Mouse (Mus musculus): Measurements from ENCODE around the gene Akap8.

Akap8 gene

GRCm38 (mm10) chr17:32319950-32320349 lies 1.1 kb downstream of the Akap8 start:
- no peak for TF ChIP-seq GATA4 (IDR thresholded peaks at IDR 0.05; ENCODE audit: insufficient replicate concordance, low read length)

GRCm38 (mm10) chr17:32317708-32318107 lies 3.3 kb downstream of the Akap8 start:
- no peak for TF ChIP-seq GATA4 (IDR thresholded peaks at IDR 0.05; ENCODE audit: insufficient replicate concordance, low read length)

- TF ChIP-seq GATA4 (IDR thresholded peaks at IDR 0.05; ENCODE audit: insufficient replicate concordance, low read length), result no peak
Measured at GRCm38 (mm10) chr17:32317032-32317431, 4.0 kb downstream of the Akap8 start.

- no peak for TF ChIP-seq GATA4 (IDR thresholded peaks at IDR 0.05; ENCODE audit: insufficient replicate concordance, low read length)
Measured at GRCm38 (mm10) chr17:32315560-32315959, 5.5 kb downstream of the Akap8 start.

- no peak for TF ChIP-seq GATA4 (IDR thresholded peaks at IDR 0.05; ENCODE audit: insufficient replicate concordance, low read length)
Measured at GRCm38 (mm10) chr17:32313892-32314291, 7.1 kb downstream of the Akap8 start.

- TF ChIP-seq GATA4 (IDR thresholded peaks at IDR 0.05; ENCODE audit: insufficient replicate concordance, low read length), result no peak
Measured at GRCm38 (mm10) chr17:32312801-32313200, 8.2 kb downstream of the Akap8 start.

GRCm38 (mm10) chr17:32307963-32308362 lies 13.1 kb downstream of the Akap8 start:
- TF ChIP-seq GATA4 (IDR thresholded peaks at IDR 0.05; ENCODE audit: insufficient replicate concordance, low read length), result no peak

- no peak for TF ChIP-seq GATA4 (IDR thresholded peaks at IDR 0.05; ENCODE audit: insufficient replicate concordance, low read length)
Measured at GRCm38 (mm10) chr17:32298125-32298524, 22.9 kb downstream of the Akap8 start.

- TF ChIP-seq GATA4 (IDR thresholded peaks at IDR 0.05; ENCODE audit: insufficient replicate concordance, low read length), result no peak
Measured at GRCm38 (mm10) chr17:32295901-32296300, 25.1 kb downstream of the Akap8 start.

- no peak for TF ChIP-seq GATA4 (IDR thresholded peaks at IDR 0.05; ENCODE audit: insufficient replicate concordance, low read length)
Measured at GRCm38 (mm10) chr17:32295160-32295559, 25.9 kb downstream of the Akap8 start.

- TF ChIP-seq GATA4 (IDR thresholded peaks at IDR 0.05; ENCODE audit: insufficient replicate concordance, low read length), result no peak
Measured at GRCm38 (mm10) chr17:32285138-32285670, 35.8 kb downstream of the Akap8 start.

- TF ChIP-seq GATA4 (IDR thresholded peaks at IDR 0.05; ENCODE audit: insufficient replicate concordance, low read length), result no peak; the same call in 1 of the 2 replicates
Measured at GRCm38 (mm10) chr17:32284262-32285137, 36.5 kb downstream of the Akap8 start, which contains the start of gene Brd4. Gene Brd4, minus strand, starts transcription at chr17:32284722.

GRCm38 (mm10) chr17:32283771-32284221 lies 37.2 kb downstream of the Akap8 start:
- no peak for TF ChIP-seq GATA4 (IDR thresholded peaks at IDR 0.05; ENCODE audit: insufficient replicate concordance, low read length)

- TF ChIP-seq GATA4 (IDR thresholded peaks at IDR 0.05; ENCODE audit: insufficient replicate concordance, low read length), result no peak
Measured at GRCm38 (mm10) chr17:32283341-32283740, 37.7 kb downstream of the Akap8 start.

- TF ChIP-seq GATA4 (IDR thresholded peaks at IDR 0.05; ENCODE audit: insufficient replicate concordance, low read length), result no peak
Measured at GRCm38 (mm10) chr17:32281611-32282310, 39.3 kb downstream of the Akap8 start.

- no peak for TF ChIP-seq GATA4 (IDR thresholded peaks at IDR 0.05; ENCODE audit: insufficient replicate concordance, low read length)
Measured at GRCm38 (mm10) chr17:32281126-32281525, 39.9 kb downstream of the Akap8 start.

Data from liver, adult (tissue).